Mouse (Mus musculus) small intestine, adult 2 months (tissue): ENCODE data around the gene Lrrc74b.

Experiments
- CTCF ChIP-seq: fragments of 200-500 bp; IDR thresholded peaks from 2 replicates; pipeline ENCODE4 v1.5.1; 2012; ENCODE audit warnings: low read depth, mild to moderate bottlenecking, control low read depth, inconsistent platforms, low read length, moderate library complexity, mixed read lengths; ENCODE audit not compliant: insufficient replicate concordance, insufficient read length; ENCODE audit errors: extremely low read depth
- POLR2A ChIP-seq: fragments of 200-500 bp; IDR thresholded peaks from 2 replicates; pipeline ENCODE4 v1.6.1; 2012; ENCODE audit warnings: low read depth, mild to moderate bottlenecking, control low read depth, inconsistent platforms, low read length, moderate library complexity

GRCm38 (mm10) chr16:17556907-17557306 lies 4.1 kb downstream of the Lrrc74b start:
- TF ChIP-seq CTCF, result no peak
- TF ChIP-seq POLR2A, result no peak
